Mouse (Mus musculus) thymus, postnatal 14 days (tissue): ENCODE results near the gene Gpr161.
"Not testable (repeated sequence)": the region's sequence is repeated elsewhere in the genome, so short reads cannot be mapped to it uniquely, and the experiment has no call there.

Source experiments
- DNase-seq: peaks from one replicate; pipeline ENCODE4 v3.0.0; 2021

Gpr161 gene

DNA sequence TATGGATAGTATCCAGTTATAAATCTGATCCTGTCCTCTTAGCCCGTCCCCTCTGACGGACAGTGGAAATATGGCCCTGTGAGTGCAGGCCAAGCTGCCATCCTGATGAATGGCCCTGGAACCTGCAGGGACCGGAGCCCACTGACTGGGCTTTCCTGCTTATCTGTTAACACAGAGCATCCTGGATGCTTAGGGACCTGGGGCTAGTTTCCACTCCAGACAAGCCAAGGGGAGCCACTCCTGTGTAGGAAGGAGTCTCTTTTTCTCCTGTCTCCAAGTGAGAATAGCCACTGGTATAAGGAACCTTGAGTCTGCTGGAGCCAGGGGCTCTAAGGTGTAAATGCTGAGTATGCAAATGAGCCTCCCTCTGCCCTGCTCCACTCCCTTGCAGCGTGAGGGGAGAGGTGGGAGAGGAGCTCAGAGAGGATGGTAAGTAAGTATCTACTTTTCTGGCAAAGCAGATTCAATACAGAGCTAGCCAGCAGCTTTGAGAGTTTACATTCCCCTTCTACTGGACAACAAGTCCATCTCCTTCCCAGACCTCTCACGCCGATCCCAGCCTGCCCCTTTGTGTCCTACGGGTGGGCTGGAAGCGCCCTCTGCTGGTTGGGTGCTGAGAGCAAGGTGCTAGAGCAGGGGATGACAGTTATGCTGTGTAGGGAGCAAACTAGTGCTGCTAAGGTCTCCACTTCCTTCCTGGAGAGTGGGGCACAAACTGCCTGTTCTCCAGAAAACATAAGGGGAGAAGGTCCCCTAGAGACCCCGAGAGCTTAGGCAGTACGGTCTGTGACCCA is 24.7 kb downstream of the Gpr161 start:
- peak; percentile 76 for DNase-seq

DNA sequence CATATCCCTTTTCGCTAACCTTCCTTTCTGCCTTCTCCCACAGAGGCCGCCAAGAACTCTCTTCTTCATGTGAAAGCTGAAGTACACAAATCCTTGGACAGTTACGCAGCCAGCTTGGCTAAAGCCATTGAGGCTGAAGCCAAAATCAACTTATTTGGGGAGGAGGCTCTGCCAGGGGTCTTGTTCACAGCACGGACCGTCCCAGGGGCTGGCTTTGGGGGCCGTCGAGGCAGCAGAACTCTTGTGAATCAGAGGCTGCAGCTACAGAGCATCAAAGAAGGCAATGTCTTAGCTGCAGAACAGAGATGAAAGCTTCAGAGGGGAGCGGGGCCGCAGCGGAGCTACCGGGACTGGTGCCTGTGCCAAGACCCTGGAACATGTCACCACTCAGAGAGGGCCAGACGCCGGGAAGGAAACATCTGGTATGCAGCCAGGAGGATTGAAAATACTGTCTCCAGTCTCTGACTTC is 25.8 kb downstream of the Gpr161 start:
- DNase-seq = no peak

DNA sequence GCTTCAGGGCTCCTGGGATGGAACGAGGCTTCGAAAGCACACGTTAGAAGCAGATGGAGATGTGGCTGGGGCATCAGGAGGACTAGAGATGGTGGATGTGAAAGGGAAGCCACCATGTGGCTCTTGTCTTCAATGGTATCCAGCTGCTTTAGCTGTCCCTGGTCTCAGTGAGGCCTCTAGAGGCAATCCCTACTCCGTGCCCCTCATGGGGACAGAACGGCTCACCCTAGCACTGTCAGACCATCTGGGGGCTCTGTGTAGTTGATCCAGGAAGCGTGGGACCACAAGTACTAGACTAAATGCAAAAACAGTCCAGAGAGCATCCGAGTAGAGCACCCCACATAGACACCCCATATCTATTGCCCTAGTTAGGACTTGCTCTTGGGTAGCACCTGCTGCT is 26.3 kb downstream of the Gpr161 start:
- no peak for DNase-seq

DNA sequence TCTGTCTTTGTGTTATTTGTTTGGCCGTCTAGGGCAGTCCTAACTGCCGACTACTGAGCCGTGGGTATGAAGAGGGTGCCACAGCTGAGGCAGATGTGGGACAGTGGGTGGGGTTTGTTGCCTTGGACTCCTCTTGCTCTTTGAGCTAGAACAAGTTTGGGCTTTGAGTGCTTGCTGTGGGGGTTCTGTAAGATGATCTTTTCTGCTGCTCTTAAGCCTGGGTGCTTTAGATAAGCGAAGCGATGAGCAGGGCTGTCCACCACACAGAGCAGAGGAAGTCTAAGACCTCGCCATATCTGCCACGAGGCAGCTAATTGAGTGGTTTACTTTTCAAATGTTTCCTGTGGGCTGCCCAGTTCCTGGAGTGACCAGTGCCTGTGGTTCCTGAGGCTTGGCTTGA is 27.3 kb downstream of the Gpr161 start:
- peak; percentile 13 for DNase-seq

DNA sequence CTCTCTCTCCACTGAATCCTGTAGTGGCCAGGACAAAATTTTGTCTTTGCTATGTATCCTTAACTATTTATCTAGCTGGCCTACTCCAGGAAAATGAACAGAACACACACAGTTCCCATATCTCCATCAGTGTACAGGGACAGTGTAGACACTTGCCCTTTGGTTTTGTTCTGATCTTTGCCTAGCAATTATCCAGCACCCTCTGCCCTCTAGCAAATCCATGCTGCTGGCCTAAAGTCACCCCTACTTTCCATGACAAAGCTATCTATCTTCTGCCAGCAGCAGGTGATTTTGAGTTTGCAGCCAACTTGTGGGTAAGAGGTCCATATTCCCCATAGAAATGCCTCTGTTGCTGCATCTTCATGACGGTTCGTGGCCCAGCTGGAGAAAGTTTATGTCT is 31.8 kb downstream of the Gpr161 start:
- DNase-seq = no peak

DNA sequence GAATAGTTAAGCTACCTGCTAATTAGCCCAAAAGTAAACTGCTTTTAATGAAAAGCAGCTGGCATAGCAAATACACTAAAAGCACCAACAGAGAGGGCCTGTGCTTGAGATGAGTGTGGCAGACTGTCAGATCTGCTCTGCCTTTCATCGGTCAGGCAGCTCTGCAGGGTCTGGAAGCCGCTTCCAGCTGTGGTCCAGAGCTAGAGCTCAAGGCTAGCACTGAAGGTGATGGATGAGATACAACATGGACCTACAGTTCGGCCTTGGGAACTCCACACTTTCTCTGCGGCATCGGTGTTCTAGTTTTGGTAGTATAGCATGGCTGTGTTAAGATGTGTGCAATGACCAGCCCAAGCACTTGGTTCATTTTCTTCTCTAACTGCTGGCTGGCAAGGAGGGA is 32.2 kb downstream of the Gpr161 start:
- no peak for DNase-seq

DNA sequence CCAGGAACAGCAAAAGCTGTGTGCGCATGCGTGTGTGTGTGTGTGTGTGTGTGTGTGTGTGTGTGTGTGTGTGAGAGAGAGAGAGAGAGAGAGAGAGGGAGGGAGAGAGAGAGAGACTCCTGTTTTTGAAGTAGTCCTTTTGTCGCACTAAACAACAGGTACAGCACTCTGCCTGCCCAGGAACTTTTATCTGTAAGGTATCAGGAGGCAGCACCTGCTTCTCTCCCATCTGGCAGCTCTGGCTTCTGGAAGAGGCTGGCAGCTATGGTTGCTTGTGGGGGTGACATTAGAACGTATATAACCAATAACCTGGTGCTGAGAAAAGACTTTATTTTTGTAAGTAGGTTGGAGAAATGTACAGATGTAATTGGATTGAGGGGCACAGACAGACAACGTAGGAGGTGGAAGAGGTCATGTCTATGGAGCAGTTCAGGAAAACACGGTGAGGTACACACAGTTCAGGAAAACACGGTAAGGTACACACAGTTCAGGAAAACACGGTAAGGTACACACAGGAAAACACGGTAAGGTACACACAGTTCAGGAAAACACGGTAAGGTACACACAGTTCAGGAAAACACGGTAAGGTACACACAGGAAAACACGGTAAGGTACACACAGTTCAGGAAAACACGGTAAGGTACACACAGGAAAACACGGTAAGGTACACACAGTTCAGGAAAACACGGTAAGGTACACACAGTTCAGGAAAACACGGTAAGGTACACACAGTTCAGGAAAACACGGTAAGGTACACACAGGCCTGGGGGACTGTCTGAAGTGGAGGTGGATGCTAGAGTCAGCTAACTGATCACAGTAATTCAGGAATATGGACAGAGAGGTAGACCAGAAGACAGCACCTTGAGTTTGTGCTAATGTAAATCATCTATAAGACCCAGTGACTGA is 33.0 kb downstream of the Gpr161 start:
- DNase-seq = not testable (repeated sequence)

DNA sequence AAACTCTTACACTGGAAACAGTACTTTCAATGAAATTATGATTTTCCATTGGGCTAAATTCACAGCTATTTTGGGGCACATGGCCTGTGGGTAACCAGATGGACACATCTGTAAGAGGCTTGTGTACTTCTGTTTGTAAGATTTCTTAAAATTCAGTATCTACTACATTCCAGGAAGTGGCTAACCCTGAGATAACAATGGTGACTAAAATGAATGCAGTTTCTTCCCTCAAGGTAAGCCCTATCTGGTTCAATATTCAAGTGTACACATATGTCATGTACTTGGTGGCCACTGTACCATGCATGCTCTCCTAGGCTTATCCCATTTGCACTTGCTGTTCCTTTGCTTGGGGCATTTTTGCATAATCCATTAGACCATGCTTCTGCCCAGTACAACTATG is 35.3 kb downstream of the Gpr161 start:
- no peak for DNase-seq

DNA sequence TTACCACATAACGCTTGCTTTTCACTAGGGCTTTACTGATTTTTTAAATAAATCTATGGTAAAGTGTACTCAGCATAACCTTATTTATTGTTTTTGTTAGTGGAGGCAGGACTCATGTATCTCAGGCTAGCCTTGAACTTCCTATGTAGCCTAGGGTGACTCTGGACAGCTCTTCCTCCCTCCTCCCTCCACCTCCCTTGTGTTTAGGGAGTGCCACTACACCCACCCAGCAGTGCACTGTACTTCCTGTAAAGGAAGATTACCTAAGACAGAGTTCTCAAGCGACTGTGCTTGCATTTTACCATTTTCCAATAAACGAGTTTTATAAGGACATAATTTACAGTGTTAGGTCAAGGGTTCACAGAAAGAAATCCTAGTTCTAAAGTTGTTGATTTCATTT is 37.2 kb downstream of the Gpr161 start:
- no peak for DNase-seq

DNA sequence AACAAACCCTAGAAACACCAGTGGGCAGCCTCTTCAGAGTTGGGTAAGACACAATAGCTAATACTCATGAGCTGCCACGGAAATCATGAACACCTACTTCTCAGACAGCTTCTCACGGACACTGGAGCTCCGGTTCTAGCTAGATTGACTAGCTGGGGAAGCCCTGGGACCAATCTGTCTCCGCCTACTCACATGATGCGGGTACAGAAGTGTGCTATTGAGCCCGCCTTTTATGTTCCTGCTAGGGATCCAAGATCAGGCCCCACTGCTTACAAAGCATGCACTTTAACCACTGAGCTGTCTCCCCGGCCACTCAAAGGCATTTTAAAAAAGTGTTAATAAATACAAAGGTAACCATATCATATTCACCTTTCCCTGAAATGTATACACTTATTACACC is 46.5 kb downstream of the Gpr161 start:
- DNase-seq = no peak

DNA sequence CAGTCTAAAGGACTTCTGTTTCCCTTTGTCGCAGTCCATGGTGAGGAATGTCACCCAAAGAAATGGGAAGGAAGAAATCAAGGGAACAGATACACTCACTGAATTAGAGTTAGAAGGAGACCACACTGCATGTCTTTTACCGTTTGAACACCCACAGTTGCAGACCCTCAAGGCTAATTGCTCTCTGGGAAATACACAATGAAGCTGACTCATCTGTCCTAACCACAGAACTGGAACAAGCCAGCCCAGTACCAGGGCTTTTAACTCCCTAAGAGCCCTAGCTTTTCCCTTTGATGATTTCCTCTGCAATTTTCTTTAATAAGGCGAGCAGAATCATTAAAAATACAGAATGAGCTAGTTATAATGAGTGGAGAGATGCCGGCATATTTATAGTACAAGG is 48.9 kb downstream of the Gpr161 start:
- DNase-seq = no peak

DNA sequence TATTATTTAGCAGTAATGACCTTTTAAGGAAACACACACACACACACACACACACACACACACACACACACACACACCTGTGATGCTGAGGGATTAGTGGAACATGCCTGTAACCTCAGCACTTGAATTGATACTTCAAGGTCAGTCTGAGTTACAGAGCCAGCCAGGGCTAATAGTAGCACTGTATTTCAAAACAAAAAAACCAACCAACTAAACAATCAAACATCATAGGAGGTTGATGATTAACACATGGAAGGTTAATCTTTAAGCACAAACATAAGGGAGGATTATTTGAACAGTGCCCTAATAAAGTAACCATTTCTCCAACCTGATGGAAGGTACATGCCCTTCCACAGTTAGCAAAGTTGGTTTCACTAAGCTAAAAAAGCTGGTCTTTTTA is 53.0 kb downstream of the Gpr161 start:
- DNase-seq = no peak

DNA sequence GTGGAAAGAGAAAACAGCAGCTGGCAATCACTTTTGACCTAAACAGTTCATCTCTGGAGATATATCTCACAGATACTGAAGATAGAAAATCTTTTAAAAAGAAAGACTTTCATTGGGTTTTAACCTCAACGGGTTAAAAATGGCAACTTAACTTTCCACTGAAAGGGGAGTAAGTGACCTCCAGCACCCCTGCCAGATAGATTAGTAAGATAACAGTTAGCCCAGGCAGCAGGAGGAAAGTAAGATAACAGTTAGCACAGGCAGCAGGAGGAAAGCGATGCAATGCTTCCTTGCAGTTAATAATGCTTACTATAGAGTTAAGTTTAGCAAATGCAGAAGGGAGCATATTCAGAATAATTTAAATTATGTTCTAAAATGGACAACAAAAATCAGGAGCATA is 60.8 kb downstream of the Gpr161 start:
- no peak for DNase-seq

DNA sequence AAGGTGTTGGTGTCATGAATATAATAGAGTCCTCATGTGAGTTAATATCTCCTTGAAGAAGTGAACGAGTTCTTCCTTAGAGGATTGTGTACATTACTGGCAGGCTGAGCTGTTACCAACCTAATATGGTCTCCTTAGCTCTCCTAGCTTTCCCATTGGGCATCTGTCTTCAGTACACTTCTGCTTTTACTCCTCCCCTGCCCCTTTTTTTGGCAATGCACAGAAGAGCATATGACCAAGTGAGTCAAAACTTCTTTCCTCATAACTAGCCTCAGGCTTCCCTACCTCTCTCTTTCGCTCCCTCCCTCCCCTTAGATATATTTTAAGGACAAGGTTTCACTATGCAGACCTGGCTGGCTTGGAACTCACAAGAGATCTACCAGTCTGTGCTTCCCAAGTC is 67.7 kb downstream of the Gpr161 start:
- no peak for DNase-seq

DNA sequence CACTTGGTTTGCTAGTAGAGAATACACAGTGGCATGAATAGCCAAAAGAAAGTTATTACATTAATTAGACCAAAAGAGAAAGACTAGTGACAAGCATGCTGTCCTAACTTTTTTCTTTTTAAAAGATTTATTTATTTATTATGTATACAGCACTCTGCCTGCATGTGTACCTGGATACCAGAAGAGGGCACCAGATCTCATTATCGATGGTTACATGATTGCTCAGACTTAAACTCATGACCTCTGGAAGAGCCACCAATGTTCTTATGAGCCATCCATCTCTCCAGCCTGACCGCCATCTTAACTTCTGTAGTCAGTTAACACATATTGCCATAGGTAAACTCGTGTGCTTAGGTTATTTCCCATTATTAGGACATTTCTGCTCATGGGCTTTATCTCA is 69.5 kb downstream of the Gpr161 start:
- DNase-seq = no peak

DNA sequence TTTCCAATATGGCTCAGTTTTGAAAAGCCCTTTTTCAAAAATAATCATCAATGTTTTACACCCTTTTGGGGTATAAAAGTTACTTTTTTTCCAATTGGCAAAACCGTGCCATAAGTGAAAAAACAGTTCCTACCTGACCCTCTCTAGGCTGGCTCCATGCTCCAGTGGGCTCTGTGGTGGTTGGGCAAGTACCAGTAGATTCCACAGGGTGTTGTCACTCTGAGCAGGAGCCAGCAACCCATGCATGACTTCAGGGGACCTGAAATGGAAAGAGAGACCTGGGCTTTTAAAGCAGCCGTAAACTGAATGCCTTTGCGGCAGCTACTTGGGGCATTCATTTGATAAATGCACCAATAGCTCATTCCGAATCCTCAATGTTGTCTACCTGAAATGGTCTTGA is 75.4 kb downstream of the Gpr161 start:
- DNase-seq = no peak

DNA sequence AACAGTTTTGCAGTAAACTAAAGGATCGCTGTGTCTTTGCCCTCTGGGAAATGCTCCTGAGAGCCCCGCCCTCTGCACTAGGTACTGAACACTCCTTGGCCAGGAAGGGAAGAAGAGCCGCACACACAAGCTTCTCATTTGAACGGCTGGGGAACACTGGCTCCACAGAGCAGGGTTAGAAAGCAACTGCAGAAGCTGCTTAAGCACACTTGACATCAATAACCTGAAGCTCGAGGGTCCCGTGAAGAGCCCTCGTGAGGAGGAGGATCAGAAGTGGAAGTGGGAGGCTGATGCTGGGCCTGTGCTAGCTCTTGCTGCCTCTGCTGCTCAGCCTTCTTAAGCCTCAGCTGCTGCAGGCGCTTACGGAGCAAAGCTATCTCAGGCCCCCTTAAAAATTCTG is 78.2 kb downstream of the Gpr161 start:
- no peak for DNase-seq
